Mouse (Mus musculus): ENCODE results near the gene Gdf11.

The Gdf11 gene

DNA sequence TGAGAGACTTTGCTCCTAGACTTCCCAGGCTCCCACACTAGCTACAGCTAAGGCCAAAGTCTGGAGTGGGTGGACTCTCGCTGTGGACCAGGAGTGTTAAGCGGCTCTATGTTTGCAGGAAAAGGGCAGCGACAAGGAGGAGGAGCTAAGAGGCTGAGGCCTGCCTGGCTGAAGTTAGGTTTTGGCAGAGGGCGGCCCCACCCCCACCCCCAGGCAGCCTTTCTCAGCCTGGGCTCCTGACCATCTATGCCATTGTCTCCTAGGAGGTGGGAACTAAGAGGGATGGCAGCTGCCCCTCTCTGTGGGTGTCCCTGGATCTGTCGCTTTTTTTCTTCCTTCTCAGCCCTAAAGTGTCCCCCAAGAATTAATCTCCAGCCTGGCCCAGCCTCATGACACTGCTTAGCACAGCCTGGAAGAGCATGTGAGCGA lies 27.7 kb upstream of the Gdf11 start:
- no peak for DNase-seq (ENCODE audit: low read depth)

GRCm38 (mm10) chr10:128918246-128918645 lies 26.7 kb upstream of the Gdf11 start:
- DNase-seq (ENCODE audit: low read depth): no peak

- no peak for DNase-seq (ENCODE audit: low read depth)
Observed at GRCm38 (mm10) chr10:128917400-128917799, 25.9 kb upstream of the Gdf11 start.

GRCm38 (mm10) chr10:128916665-128917064 lies 25.1 kb upstream of the Gdf11 start:
- no peak for DNase-seq (ENCODE audit: low read depth)

DNA sequence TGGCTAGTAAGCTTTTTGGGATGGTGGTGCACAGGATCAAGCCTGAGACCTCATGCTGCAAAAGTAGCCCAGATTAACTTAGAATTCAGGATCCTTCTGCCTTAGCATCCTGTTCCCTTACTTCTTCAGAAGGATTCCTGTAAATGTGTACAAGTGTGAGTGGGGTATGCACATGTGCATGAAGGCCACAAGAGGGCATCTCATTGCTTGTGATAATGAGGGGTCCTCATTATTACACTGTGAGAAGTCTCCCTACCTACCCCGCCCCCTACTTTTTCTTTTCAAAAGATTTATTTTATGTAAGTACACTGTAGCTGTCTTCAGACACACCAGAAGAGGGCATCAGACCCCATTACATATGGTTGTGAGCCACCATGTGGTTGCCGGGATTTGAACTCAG lies 24.0 kb upstream of the Gdf11 start:
- DNase-seq (ENCODE audit: low read depth): no peak

DNA sequence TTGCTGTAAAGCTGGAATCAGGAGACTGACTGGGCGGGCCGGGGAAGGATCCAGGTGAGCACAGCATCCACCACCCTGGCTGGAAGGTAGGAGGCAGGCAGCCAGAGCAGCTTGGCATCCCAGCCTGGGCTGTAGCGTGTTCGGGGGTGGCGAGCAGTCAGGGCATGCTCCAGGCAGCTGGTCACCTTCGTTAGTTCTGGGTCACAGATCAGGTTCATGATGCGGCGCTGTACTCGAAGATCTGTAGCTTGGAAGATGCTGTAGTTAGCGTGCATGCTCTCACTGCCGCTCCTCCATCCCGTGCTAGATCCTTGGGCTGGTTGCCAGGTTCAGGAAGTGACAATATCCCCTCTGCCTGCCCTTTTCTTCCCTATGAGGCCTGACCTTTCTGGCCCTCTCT lies 22.2 kb upstream of the Gdf11 start:
- no peak for DNase-seq (ENCODE audit: low read depth)

GRCm38 (mm10) chr10:128913219-128913618 lies 21.7 kb upstream of the Gdf11 start:
- DNase-seq (ENCODE audit: low read depth): peak; percentile 78

DNA sequence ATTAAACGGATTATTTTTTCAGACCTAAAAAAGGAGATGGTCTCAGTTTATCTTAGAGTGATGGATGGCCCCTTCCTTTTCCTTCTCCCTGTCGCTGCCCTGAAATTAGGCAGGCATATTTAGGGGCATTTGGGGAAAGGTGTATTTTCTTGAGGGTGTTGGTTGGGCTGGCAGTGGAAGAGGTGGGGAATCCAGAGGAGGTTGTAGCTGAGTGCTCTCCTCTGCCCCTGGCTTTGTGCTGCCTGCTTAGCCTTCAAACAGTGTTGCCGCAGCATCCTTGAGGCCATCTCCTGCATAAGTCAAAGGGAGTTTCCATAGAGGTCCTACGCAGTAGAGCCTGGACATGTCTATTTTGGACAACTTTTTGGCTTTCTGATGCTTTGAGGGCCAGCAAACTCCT lies 21.3 kb upstream of the Gdf11 start:
- DNase-seq (ENCODE audit: low read depth): no peak

GRCm38 (mm10) chr10:128912268-128912667 lies 20.8 kb upstream of the Gdf11 start:
- no peak for DNase-seq (ENCODE audit: low read depth)

DNA sequence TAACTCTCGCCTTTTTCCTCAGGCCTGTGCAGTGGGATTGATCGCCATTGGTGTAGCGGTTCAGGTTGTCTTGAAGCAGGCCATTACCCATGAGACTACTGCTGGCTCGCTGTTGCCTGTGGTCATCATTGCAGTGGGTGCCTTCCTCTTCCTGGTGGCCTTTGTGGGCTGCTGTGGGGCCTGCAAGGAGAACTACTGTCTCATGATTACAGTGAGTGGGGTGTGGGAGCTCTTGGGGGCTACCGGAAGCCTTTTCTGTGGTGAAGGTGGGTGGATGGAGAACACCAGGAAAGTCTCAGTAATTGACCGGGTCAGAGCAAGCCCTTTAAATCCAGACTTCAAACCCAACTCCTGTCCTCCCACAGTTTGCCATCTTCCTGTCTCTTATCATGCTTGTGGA lies 19.9 kb upstream of the Gdf11 start:
- DNase-seq (ENCODE audit: low read depth): no peak

DNA sequence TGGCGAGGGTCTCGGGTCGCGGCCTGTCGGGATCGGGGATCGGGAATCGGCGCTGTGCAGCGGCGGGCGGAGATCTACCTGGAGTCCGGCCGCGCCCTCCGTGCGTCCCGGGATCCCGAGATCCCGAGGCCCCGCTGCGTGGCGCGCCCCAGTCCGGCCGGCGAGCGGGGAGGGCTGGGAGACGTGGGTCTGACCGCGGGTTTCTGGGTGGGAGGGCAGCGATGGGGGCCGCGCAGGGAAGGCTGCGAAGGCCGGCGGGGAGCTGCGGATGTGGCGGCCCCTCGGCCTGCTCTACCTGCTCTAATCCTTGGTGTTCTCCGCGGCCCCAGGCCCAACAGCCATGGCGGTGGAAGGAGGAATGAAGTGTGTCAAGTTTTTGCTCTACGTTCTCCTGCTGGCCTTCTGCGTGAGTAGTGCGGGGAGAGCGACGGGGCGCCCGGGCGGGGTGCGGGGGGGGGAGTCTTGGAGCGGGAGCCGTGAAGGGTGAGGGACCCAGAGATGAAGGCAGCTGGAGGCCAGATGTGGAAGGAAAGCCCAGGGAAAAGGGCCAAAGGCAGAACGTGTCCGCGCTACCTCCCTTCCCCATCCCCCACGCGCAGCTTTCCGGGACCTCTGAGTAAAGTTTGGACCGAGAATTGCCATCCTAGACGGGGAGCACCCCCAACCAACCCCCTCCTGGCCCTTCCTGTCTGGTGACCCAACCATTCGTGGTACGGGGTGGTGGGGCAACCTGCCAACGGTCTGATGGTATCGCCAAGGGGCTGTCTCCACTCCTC lies 18.7 kb upstream of the Gdf11 start:
- no peak for DNase-seq (ENCODE audit: low read depth)

DNA sequence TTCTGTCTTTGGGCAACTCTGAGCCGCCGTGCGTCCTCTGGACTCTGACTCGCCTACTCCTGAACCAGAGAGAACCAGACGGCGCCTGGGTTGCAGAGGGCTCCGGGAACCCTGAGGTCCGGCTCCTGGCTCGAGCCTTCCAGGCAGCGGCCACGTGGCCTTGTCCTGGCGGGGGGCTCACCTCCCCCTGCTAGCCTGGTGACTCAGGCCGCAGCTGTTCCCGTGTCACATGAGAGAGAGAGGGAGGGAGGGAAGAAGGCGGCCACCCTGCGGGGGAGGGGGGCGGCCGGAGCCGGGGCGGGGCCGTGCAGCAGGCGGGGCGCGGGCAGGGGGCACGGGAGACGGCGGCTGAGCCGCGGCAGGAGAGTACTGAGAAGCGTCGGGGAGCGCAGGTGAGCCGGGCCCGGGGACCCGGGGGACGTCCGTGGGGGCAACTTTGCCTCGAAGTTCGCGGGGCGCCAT lies 18.1 kb upstream of the Gdf11 start:
- DNase-seq (ENCODE audit: low read depth): no peak

DNA sequence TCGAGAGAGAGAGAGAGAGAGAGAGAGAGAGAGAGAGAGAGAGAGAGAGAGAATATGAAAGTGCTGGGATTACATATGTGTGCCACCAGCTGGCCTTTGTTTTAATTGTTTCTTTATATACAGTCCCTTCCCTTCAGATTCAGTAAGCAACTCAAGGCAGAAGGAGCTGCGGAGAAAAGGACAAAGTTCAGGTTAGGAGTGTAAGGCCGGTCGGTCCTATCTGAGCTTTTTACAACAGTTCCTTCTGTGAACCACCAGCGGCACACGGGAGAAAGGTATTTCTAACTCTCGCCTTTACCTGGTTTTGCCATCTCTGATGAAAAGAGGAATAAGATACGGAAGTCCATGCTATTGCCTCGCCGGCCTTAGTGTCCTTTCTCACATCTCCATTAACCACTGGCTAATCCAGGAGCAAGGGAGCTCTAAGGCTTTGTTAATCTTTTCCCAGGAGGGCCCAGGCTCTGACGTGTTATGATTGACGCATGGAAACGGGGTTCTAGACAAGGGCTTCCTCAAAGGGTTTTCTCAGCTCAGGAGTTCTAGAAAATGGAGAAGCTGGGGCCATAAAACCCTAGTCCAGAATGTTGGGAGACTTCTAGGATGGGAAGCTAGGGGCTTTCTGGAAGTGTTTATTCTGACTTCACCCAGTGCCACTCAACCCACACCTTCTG lies 17.4 kb upstream of the Gdf11 start:
- no peak for DNase-seq (ENCODE audit: low read depth)

GRCm38 (mm10) chr10:128904812-128905211 lies 13.3 kb upstream of the Gdf11 start:
- no peak for DNase-seq (ENCODE audit: low read depth)

- no peak for DNase-seq (ENCODE audit: low read depth)
Observed at GRCm38 (mm10) chr10:128902409-128902988, 11.0 kb upstream of the Gdf11 start.

GRCm38 (mm10) chr10:128901409-128901808 lies 9.9 kb upstream of the Gdf11 start:
- no peak for DNase-seq (ENCODE audit: low read depth)

- DNase-seq (ENCODE audit: low read depth): no peak
Observed at GRCm38 (mm10) chr10:128900698-128901097, 9.2 kb upstream of the Gdf11 start, which contains the start of gene Cd63. Gene Cd63, plus strand, starts transcription at chr10:128900989.

- no peak for DNase-seq (ENCODE audit: low read depth)
Observed at GRCm38 (mm10) chr10:128899759-128900490, 8.4 kb upstream of the Gdf11 start.

- no peak for DNase-seq (ENCODE audit: low read depth)
Observed at GRCm38 (mm10) chr10:128897501-128897900, 6.0 kb upstream of the Gdf11 start.

DNA sequence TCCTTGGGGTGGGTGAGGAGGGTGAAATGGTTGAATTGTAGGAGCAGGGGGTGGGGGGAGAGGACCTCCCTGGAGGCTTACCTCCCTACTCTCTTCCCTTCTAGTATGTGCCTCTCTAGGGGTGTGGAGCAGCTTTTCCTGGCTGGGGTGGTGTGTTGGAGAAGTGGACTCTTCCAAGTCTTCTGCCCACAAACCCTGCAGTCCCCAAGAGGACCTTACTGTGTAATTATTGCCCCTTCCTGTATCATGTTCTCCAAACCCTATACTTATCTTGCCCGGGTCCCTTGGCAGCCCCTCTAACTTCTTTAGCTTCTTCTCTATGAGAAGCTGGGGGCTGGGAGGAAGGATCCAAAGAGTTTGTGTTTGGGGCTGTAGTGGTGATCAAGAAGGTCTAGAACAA lies 5.3 kb upstream of the Gdf11 start:
- no peak for DNase-seq (ENCODE audit: low read depth)

GRCm38 (mm10) chr10:128895952-128896693 lies 4.6 kb upstream of the Gdf11 start:
- no peak for DNase-seq (ENCODE audit: low read depth)

DNA sequence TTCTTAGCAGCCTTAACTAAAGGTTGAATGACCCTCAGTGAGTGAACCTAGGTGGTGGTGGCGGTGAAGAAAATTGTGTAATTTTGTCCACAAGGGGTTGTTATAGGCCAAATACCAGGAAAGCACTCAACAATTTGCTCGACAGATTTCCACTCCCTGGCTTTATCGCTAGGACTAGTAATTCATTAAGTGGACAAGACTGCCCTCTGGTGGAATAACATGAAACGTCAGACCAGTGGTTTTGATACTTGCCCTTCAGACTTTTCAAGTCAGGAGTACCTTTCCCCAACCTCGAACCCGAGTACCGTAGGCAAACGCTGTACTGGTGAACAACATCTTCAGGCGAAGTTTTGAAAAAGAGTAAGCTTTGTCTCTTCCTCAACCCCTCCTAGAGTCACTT lies 3.9 kb upstream of the Gdf11 start:
- DNase-seq (ENCODE audit: low read depth): peak; percentile 91

All from c-Kit-positive CD71-negative TER-119-negative erythroid progenitor cells, embryonic 14.5 days (primary cell).